Mouse (Mus musculus) megakaryocyte, embryonic 14.5 days (primary cell): ENCODE data around the gene Maneal. TPM values are rescaled to one million over a fixed set of nuclear protein-coding genes. Genes with fewer than 3 reads are reported as not detected.

ENCODE experiments used
- H3K27me3 ChIP-seq: replicated peaks from 2 replicates; pipeline ENCODE3; 2012; ENCODE audit warnings: inconsistent platforms
- H3K36me3 ChIP-seq: replicated peaks from 2 replicates; pipeline ENCODE3; 2012; ENCODE audit warnings: low read length, inconsistent platforms, mixed read lengths
- H3K4me1 ChIP-seq: 2 replicates; pipeline ENCODE4 v1.6.1; 2012; ENCODE audit warnings: inconsistent platforms
- H3K4me3 ChIP-seq: replicated peaks from 2 replicates; pipeline ENCODE3; 2012; ENCODE audit warnings: moderate library complexity, mild to moderate bottlenecking, inconsistent platforms
- H3K9me3 ChIP-seq: 2 replicates; pipeline ENCODE4 v1.6.1; 2012; ENCODE audit warnings: inconsistent platforms
- FLI1 ChIP-seq: IDR thresholded peaks from 2 replicates; pipeline ENCODE4 v1.6.1; 2012; ENCODE audit warnings: low read length, inconsistent platforms, mixed read lengths
- GATA1 ChIP-seq: IDR thresholded peaks from 3 replicates; pipeline ENCODE4 v1.6.1; 2012; ENCODE audit warnings: mixed read lengths, low read length, inconsistent platforms, borderline replicate concordance
- polyA plus RNA-seq: library from polyadenylated mRNA; stranded (reverse); fragments of >175 nt; gene quantifications from 2 replicates; pipeline ENCODE4 v1.2.3, GENCODE M21; 2012; ENCODE audit warnings: low replicate concordance; ENCODE audit not compliant: insufficient read depth

The Maneal gene
- polyA plus RNA-seq, 1 experiment = not detected

DNA sequence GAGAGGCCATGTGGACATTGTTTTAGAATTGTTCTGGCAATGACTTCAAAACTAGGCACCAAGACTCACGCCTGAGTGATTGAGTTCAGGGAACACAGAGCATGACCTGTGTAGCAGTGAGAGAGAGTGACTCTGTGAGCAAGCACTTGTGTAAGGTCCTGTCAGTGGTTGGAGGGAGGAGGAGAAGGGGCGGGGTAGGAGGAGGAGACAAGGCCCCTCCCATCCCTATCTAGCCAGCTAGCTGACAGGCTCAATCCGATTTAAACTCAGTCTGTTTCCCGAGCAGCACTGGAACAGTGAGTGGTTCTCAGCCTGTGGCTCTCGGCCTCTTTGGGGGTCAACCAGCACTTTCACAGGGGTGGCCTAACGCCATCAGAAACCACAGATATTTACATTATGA is 44.2 kb downstream of the Maneal start:
- Histone ChIP-seq H3K4me1 (peaks cover 50% of the 10 kb centered on the region), H3K36me3 (peaks cover 92% of the 10 kb centered on the region), H3K27me3 (no peaks in the 10 kb centered on the region), H3K9me3 (no peaks in the 10 kb centered on the region), H3K4me3 (peak overlapping the region; percentile 70)
- TF ChIP-seq FLI1 (no peak), GATA1 (no peak)

GRCm38 (mm10) chr4:124815901-124816300 is 46.1 kb downstream of the Maneal start:
- Histone ChIP-seq H3K4me1 (peaks cover 67% of the 10 kb centered on the region), H3K36me3 (peaks cover 90% of the 10 kb centered on the region), H3K4me3 (no peak overlapping the region), H3K9me3 (no peaks in the 10 kb centered on the region), H3K27me3 (no peaks in the 10 kb centered on the region)
- TF ChIP-seq GATA1 (no peak), FLI1 (no peak)

GRCm38 (mm10) chr4:124811347-124811975 is 50.5 kb downstream of the Maneal start:
- no peaks in the 10 kb centered on the region for H3K27me3 ChIP-seq
- no peak overlapping the region for H3K4me3 ChIP-seq
- H3K36me3 ChIP-seq = peaks cover 80% of the 10 kb centered on the region
- H3K9me3 ChIP-seq = no peaks in the 10 kb centered on the region
- H3K4me1 ChIP-seq = peaks cover 86% of the 10 kb centered on the region
- no peak for TF ChIP-seq FLI1
- TF ChIP-seq GATA1 = no peak

DNA sequence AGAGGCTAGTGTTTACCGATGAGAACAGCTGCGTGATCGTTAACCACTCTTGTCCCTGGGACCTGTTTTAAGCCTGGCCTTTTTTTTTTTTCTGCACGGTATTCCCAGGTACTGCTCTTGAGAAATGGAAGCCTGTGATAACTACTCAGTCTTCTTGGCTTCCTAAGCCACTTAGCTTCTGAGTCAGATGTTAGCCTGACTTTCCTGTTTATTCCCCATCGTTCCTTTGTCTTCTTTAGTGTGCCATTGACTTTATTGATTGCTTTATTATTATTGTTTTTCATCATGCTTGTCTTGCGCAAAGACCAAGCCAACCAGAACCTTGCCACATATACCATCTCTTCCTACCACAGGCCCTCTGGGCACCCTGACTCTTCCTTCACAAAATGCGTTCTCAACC is 51.9 kb downstream of the Maneal start:
- H3K27me3 ChIP-seq = no peaks in the 10 kb centered on the region
- peaks cover 80% of the 10 kb centered on the region for H3K36me3 ChIP-seq
- no peaks in the 10 kb centered on the region for H3K9me3 ChIP-seq
- TF ChIP-seq FLI1 (no peak), GATA1 (no peak)
- peaks cover 86% of the 10 kb centered on the region for H3K4me1 ChIP-seq
- no peak overlapping the region for H3K4me3 ChIP-seq

DNA sequence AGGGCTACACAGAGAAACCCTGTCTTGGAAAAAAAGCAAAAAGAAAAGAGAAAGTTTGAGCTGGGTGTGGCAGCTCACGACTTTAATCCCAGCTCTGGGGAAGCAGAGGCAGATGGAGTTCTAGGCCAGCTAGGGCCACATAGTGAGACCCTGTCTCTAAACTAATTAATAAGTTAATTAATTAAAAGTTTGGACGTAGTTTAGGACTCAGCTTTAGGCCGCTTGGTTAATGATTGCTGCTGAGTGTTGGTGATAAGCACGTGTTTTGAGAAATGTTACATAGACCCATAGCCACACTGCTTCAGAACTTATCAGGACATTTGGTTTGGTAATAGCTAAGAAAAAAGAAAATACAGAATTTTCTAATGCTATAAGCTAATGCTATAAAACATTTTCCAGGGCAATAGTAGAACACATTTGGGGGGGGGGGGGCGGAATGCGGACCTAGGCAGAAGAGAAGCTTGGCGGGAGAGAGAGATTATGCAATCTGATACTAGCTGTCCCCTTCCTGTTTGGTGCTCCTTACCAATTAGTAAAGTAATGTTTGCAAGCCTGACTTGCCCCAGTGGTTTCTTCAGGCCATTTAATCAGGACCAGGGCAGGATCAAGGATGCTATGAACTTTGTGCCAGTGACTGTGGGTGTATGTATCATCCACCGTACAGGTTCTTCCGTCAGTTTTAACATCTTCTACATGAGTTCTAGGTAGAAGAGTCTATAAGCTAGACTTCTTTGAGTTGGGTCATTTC is 52.7 kb downstream of the Maneal start:
- Histone ChIP-seq H3K4me3 (no peak overlapping the region), H3K36me3 (peaks cover 82% of the 10 kb centered on the region), H3K9me3 (no peaks in the 10 kb centered on the region), H3K4me1 (peaks cover 92% of the 10 kb centered on the region), H3K27me3 (no peaks in the 10 kb centered on the region)
- TF ChIP-seq GATA1 = no peak
- no peak for TF ChIP-seq FLI1

GRCm38 (mm10) chr4:124808511-124808910 is 53.5 kb downstream of the Maneal start:
- Histone ChIP-seq H3K4me1 (peaks cover 93% of the 10 kb centered on the region), H3K9me3 (no peaks in the 10 kb centered on the region), H3K36me3 (peaks cover 79% of the 10 kb centered on the region), H3K4me3 (peak overlapping the region; percentile 86), H3K27me3 (no peaks in the 10 kb centered on the region)
- TF ChIP-seq GATA1 (peak; percentile 45; the same call in 1 of the 3 replicates), FLI1 (peak; percentile 36; the same call in 1 of the 2 replicates)

Other genes with a start within 250 kb of the Maneal start
- 0.12 TPM in 1 of 2 replicates, not detected in the other for gene Pou3f1, start 205.4 kb downstream of the Maneal start, polyA plus RNA-seq
- 2.9 and 13.8 TPM in 2 replicates for gene Utp11, start 168.6 kb downstream of the Maneal start, polyA plus RNA-seq
- 122 and 166 TPM in 2 replicates for gene Fhl3, start 161.5 kb downstream of the Maneal start, polyA plus RNA-seq
- 2.2 and 29.0 TPM in 2 replicates for gene Sf3a3, start 147.4 kb downstream of the Maneal start, polyA plus RNA-seq
- 5.7 and 22.3 TPM in 2 replicates for gene Inpp5b, start 120.3 kb downstream of the Maneal start, polyA plus RNA-seq
- gene Mtf1, start 60.1 kb downstream of the Maneal start, polyA plus RNA-seq = 15.2 and 34.3 TPM in 2 replicates
- 13.4 and 15.0 TPM in 2 replicates for gene Yrdc, start 11.5 kb downstream of the Maneal start, polyA plus RNA-seq
- 19.3 and 30.5 TPM in 2 replicates for gene 1110065P20Rik, start 11.0 kb downstream of the Maneal start, polyA plus RNA-seq
- gene Epha10, start 18.7 kb upstream of the Maneal start, polyA plus RNA-seq = not detected in 2 replicates
- gene 9930104L06Rik, start 74.9 kb upstream of the Maneal start, polyA plus RNA-seq = 1.6 TPM in 1 of 2 replicates, not detected in the other
- 74.9 and 113 TPM in 2 replicates for gene Cdca8, start 77.1 kb upstream of the Maneal start, polyA plus RNA-seq
- 1.2 TPM in 1 of 2 replicates, not detected in the other for gene Rspo1, start 124.3 kb upstream of the Maneal start, polyA plus RNA-seq
- gene Gnl2, start 154.4 kb upstream of the Maneal start, polyA plus RNA-seq = 1.6 and 16.3 TPM in 2 replicates
- not detected in 2 replicates for gene Dnali1, start 203.5 kb upstream of the Maneal start, polyA plus RNA-seq
- 4.0 and 10.9 TPM in 2 replicates for gene Snip1, start 204.5 kb upstream of the Maneal start, polyA plus RNA-seq
- gene Meaf6, start 223.0 kb upstream of the Maneal start, polyA plus RNA-seq = 41.3 and 52.8 TPM in 2 replicates